Mouse (Mus musculus): ENCODE data around the gene Tmem19. TPM values are rescaled to one million over a fixed set of nuclear protein-coding genes. Genes with fewer than 3 reads are reported as not detected.

Tmem19 gene
- total RNA-seq, 2 experiments from 2014 or later, result 41.0 to 46.0 TPM

DNA sequence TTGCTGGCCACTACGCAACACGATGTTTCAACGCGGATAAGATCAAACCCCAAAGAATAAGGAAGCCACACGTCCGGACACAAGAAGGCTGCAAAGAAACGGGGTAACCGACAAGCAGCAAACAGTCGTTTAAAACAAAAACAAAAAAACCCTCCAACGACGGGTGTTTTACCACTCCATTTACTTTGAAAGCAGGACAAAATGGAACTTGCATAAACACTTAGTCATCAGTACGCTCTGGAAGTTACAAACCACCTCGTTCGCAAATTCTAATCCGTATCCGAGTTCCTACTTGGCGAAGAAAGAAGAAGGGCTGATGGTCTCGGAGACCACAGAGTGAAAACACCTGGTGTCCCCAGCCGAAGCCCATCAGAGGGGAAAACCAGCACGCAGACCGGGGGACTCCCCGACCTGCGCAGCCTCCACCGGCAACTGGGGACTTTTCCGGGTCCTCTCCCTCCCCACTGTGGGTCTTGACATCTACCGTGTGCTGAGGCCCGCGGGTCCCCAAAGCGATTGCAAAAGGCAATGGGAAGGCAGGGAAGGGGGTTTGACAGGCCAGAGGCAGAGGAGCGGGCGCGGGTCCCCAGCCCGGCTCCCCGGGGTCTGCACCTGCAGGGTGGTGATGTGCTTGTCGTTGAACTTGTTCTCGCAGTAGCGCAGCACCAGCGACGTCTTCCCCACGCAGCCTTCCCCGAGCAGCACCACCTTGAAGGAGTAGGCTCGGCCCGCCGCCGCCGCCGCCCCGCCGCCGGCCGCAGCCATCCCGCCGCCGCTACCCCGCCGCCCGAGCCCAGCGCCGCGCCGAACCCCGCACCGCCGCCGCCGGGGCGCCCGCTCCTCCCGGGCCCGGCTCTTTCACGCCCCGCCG, 47.5 kb downstream of the Tmem19 start:
- intact Hi-C loops (cut with DNase I), result loop anchor here (5.0 kb wide), 1 partner anchor 63 kb away; the partner anchor contains the start of gene Tbc1d15
- peak in 1 of 2 experiments; percentile 23 for DNase-seq (ENCODE audit: low spot score in 2 of 2)

- no peak for DNase-seq (ENCODE audit: low spot score in 2 of 2)
- intact Hi-C loops (cut with DNase I), result no loop called here
These were observed 48.1 kb downstream of the Tmem19 start for GRCm38 (mm10) chr10:115314287-115314581.

DNA sequence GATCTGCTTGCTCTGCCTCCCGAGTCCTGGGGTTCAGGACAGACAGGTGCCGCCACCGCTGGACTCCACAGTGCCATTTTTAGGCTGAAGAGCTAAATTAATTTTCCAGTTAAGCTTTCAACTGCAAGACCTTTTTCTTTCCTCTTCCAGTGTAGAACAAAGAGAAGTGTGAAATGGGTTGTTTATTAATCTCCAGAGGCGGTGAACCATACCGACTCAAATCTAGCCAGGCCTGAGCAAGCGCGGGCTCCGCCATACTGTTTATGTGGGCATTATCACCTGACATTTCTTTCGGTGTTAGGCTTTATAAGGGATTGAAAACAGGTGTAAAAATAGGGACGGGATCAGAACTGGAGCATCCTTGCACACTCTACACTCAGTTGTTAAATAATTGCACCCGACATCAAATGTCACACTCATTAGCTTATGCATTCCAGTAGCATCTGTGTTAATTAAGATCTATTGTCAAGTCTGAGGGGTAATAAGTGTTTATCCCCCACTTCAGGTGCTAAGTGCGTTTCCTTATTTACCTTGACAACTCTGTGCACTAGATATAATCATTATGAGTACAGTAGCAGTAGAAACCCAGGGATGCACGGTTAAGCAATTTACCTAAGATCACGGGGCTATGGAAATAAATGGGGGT, 48.5 kb downstream of the Tmem19 start:
- no peak for DNase-seq (ENCODE audit: low spot score in 2 of 2)
- intact Hi-C loops (cut with DNase I), result no loop called here

- intact Hi-C loops (cut with DNase I), result no loop called here
- no peak for DNase-seq (ENCODE audit: low spot score in 2 of 2)
These were observed 49.6 kb downstream of the Tmem19 start for GRCm38 (mm10) chr10:115312732-115313131.

DNA sequence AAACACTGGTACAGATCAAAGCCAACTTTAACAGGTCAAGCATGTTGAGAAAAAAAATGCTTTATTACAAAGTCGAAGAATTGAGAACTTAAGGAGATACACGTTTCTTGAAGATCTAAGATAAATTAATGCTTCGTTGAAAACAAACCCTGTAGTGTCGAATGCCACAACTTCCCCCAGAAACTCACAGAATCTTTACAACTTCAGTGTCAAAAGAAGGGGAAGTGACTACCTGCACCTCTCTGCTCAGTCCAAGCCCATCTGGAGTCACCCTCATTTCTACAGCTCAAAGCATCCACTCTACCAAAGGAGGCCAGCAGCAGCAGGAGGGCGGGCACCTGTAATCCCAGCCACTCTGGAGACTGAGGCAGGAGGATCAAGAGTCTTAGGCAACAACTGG, 50.1 kb downstream of the Tmem19 start:
- DNase-seq (ENCODE audit: low spot score in 2 of 2), result no peak
- intact Hi-C loops (cut with DNase I), result no loop called here

GRCm38 (mm10) chr10:115311263-115311965, 50.9 kb downstream of the Tmem19 start:
- intact Hi-C loops (cut with DNase I), result no loop called here
- DNase-seq (ENCODE audit: low spot score in 2 of 2), result no peak

DNA sequence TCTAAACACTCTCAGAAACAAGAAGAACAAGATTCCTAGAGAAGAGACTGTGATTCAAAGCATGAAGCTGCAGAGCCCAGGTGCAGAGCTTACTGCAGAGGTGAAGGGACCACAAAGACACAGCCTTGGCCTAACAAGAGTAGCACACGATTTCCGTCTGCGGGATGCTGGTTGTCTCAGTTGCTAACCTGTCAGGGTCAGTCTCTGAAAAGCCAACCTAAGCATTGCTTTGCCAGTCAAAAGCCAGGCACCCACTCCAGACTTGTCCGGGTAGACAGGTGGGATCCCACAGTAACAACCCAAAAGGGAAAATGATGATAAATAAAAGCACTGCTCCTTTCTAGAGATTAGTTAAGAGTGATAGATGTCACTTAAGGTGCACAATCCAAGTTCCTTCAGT, 53.1 kb downstream of the Tmem19 start:
- intact Hi-C loops (cut with DNase I), result no loop called here
- no peak for DNase-seq (ENCODE audit: low spot score in 2 of 2)

DNA sequence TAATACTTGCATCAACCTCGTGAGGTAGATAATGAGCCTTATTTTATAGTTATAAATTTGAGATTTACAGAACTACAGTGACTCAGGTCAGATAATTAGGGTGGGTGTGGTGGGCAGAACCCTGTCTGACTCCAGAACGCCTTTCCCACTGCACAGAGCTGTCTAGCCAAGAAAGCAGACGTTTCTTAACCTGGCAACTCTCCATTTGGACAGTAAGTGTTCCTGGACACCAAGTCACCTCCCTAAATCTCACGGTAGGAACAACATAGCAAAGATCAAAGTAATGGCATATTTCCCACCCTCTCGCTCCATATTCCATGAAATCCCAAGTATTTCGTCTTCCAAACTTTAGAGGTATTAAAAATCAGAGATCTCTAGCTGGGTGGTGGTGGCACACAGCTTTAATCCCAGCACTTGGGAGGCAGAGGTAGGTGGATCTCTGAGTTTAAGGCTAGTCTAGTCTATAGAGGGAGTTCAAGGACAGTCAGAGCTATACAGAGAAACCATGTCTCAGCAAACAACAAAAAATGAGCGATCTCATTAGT, 54.9 kb downstream of the Tmem19 start:
- no peak for DNase-seq (ENCODE audit: low spot score in 2 of 2)
- intact Hi-C loops (cut with DNase I), result no loop called here

- intact Hi-C loops (cut with DNase I), result loop anchor here (5.0 kb wide), 1 partner anchor 51 kb away; no protein-coding TSS in a partner anchor
- DNase-seq (ENCODE audit: low spot score in 2 of 2), result no peak
These were observed 63.6 kb downstream of the Tmem19 start for GRCm38 (mm10) chr10:115298683-115299082.

DNA sequence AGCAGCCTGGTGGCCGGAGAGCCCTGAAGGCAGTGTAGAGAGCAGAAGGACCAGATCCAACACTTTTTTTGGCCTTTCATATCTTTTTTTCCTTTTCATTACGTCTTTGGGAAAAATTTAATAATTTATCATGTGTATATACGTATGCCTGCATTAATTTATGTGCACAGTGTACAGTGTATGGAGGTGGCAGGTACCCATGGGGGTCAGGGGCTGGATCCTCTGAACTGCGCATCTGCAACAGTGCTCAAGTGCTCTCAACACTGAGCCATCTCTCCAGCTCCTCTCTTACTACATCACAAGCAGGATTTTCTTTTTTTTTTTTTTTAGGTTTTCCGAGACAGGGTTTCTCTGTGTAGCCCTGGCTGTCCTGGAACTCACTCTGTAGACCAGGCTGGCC, 64.7 kb downstream of the Tmem19 start:
- DNase-seq (ENCODE audit: low spot score in 2 of 2), result no peak
- intact Hi-C loops (cut with DNase I), result loop anchor here (5.0 kb wide), 1 partner anchor 50 kb away; no protein-coding TSS in a partner anchor

GRCm38 (mm10) chr10:115296401-115296935, 65.8 kb downstream of the Tmem19 start:
- intact Hi-C loops (cut with DNase I), result loop anchor here (5.0 kb wide), 1 partner anchor 49 kb away; no protein-coding TSS in a partner anchor

DNA sequence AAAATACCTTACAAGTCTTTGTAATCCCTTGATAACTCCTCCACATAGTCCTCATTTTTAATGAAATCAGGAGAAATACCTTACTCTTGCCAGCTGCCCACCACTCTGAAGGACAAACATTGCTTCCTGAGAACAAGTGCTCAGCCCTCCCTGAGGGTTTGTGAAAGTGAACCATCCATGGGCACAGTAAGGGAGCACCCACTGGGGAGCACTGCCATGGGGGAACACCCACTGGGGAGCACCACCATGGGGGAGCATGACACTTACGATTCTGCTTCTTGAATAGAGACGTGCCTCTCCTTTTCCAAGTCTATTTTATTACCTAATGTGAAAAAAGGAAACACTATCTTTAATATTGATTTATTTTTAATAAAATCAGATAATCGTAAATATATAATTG, 67.1 kb downstream of the Tmem19 start:
- intact Hi-C loops (cut with DNase I), result loop anchor here (5.0 kb wide), 1 partner anchor 48 kb away; no protein-coding TSS in a partner anchor

More at GRCm38 (mm10) chr10:115296401-115296935, 65.8 kb downstream of the Tmem19 start:
- DNase-seq (ENCODE audit: low spot score in 2 of 2), result no peak

DNA sequence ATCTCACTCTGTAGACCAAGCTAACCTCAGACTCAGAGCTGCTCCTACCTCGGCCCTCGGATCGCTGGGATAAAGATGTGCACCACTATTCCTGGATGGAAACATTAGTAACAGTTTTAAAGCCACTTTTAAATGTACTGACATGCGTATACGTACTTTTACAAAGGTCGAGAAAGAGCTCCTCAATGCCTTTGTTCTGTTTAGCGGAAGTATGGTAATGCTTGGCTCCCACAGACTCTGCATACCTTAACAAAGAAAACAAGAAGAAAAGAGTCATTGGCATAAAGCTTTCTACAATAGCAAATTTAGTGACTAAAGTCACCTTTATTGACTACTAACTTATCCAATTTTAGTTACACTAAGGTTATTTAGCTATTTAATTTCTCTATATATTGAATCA, 67.6 kb downstream of the Tmem19 start:
- intact Hi-C loops (cut with DNase I), result loop anchor here (5.0 kb wide), 1 partner anchor 47 kb away; no protein-coding TSS in a partner anchor
- no peak for DNase-seq (ENCODE audit: low spot score in 2 of 2)

More for the DNA sequence above, 67.1 kb downstream of the Tmem19 start:
- DNase-seq (ENCODE audit: low spot score in 2 of 2), result no peak

GRCm38 (mm10) chr10:115293946-115294345, 68.4 kb downstream of the Tmem19 start:
- peak in 1 of 2 experiments; percentile 59 for DNase-seq (ENCODE audit: low spot score in 2 of 2)
- intact Hi-C loops (cut with DNase I), result no loop called here

GRCm38 (mm10) chr10:115290671-115291070, 71.6 kb downstream of the Tmem19 start:
- intact Hi-C loops (cut with DNase I), result no loop called here
- DNase-seq (ENCODE audit: low spot score in 2 of 2), result no peak

Other genes with a start within 250 kb of the Tmem19 start
- 1 to 10 TPM in 1 of 2 experiments, under 1 TPM in 1; 0.43 to 1.2 TPM for gene Tph2, start 177.5 kb downstream of the Tmem19 start, total RNA-seq (2021)
- gene Tbc1d15, start 111.0 kb downstream of the Tmem19 start, total RNA-seq (2021), result 10 to 100 TPM; 47.8 to 49.2 TPM
- 10 to 100 TPM; 52.5 to 53.3 TPM for gene Rab21, start 46.9 kb downstream of the Tmem19 start, total RNA-seq (2021)
- 10 to 100 TPM; 13.5 to 14.1 TPM for gene Thap2, start 21.9 kb upstream of the Tmem19 start, total RNA-seq (2021)
- 10 to 100 TPM; 50.0 to 53.0 TPM for gene Zfc3h1, start 22.5 kb upstream of the Tmem19 start, total RNA-seq (2021)
- gene A930009A15Rik, start 207.5 kb upstream of the Tmem19 start, total RNA-seq (2021), result under 1 TPM; 0.34 to 0.62 TPM
- gene Lgr5, start 225.3 kb upstream of the Tmem19 start, total RNA-seq (2021), result 1 to 10 TPM; 2.5 to 4.4 TPM

Data from left cerebral cortex, postnatal 25 days (tissue).